Mouse (Mus musculus) kidney, postnatal 0 days (tissue): ENCODE data around the gene Ppp1r14d. TPM values are rescaled to one million over a fixed set of nuclear protein-coding genes. Genes with fewer than 3 reads are reported as not detected.

Source experiments
- ATAC-seq: fragments of 200-750 bp; cut with Nextera tagmentation; replicated peaks from 2 replicates; pipeline ENCODE4 v1.8.0; 2017; ENCODE audit warnings: low read depth, moderate number of reproducible peaks, moderate TSS enrichment, moderate library complexity; ENCODE audit not compliant: low FRiP score
- DNase-seq: peaks from one replicate; pipeline ENCODE4 v3.0.0-alpha.2; 2016; ENCODE audit warnings: low spot score
- H3K27ac ChIP-seq: fragments of 300-500 bp; sonication (generic); 2 replicates; pipeline ENCODE4 v1.5.1; 2014; ENCODE audit warnings: mild to moderate bottlenecking
- H3K27me3 ChIP-seq: fragments of 300-500 bp; sonication (generic); 2 replicates; pipeline ENCODE4 v1.6.1; 2014; ENCODE audit warnings: low read length, mixed read lengths; ENCODE audit not compliant: insufficient read depth
- H3K36me3 ChIP-seq: fragments of 300-500 bp; sonication (generic); 2 replicates; pipeline ENCODE4 v1.6.1; 2014; ENCODE audit warnings: low read length, mixed read lengths; ENCODE audit not compliant: insufficient read depth
- H3K4me1 ChIP-seq: fragments of 300-500 bp; sonication (generic); replicated peaks from 2 replicates; pipeline ENCODE4 v1.6.1; 2014; ENCODE audit warnings: antibody characterized with exemption, low read length, mixed read lengths; ENCODE audit not compliant: insufficient read depth
- H3K4me2 ChIP-seq: fragments of 300-500 bp; sonication (generic); 2 replicates; pipeline ENCODE4 v1.6.1; 2014; ENCODE audit warnings: mild to moderate bottlenecking, low read length, moderate library complexity, mixed read lengths
- H3K4me3 ChIP-seq: fragments of 300-500 bp; sonication (generic); replicated peaks from 2 replicates; pipeline ENCODE4 v1.5.1; 2014; ENCODE audit warnings: low read depth, low read length
- H3K9ac ChIP-seq: fragments of 300-500 bp; sonication (generic); 2 replicates; pipeline ENCODE4 v1.6.1; 2014; ENCODE audit warnings: low read depth, low read length
- H3K9me3 ChIP-seq: fragments of 300-500 bp; sonication (generic); replicated peaks from 2 replicates; pipeline ENCODE4 v1.6.1; 2016; ENCODE audit warnings: low read length, inconsistent platforms, mixed read lengths
- CTCF ChIP-seq: IDR thresholded peaks from 2 replicates; pipeline ENCODE4 v1.5.1; 2016; ENCODE audit warnings: antibody characterized with exemption, low read depth, mild to moderate bottlenecking, moderate library complexity
- WGBS: fragments of 180-500 bp; shearing (Covaris S2); extraction: QIAGEN DNeasy Blood & Tissue Kit; methylation state at CpG from one replicate; pipeline ENCODE4 v1.1.7; 2014; 5-methylcytosine and 5-hydroxymethylcytosine counted together
- polyA plus RNA-seq: library from polyadenylated mRNA; unstranded; fragments of >200 nt; fragmentation: Nextera tagmentation; extraction: Ambion mirVana; gene quantifications from 2 replicates; pipeline ENCODE4 v1.2.1, GENCODE M21; 2015

Gene Ppp1r14d
- polyA plus RNA-seq, 1 experiment from 2014 or later, result 1.0 TPM

DNA sequence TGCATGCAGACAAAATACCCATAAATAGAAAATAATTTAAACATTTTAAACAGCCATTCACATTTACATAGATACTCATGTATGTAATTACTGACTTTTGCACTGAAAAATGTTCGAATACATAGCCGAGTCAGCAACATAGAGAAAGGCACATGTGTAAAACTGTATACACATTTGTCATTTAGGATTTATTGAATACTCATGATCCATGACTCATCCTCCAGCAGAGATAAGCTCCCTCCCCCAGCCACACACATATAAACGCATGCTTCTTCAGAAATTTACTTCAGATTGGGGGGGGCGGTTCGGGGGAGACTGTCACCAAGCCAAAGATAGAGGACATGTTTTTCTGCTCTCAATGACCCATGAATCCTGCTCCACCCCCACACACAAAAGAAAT is 34.1 kb upstream of the Ppp1r14d start:
- no peak overlapping the region for H3K4me3 ChIP-seq
- ATAC-seq, result no peak

GRCm38 (mm10) chr2:119262978-119263377 is 33.3 kb upstream of the Ppp1r14d start:
- ATAC-seq, result peak; percentile 80
- Histone ChIP-seq H3K9me3 (no peaks in the 10 kb centered on the region), H3K27ac (no peak overlapping the region), H3K27me3 (no peaks in the 10 kb centered on the region), H3K4me3 (no peak overlapping the region), H3K4me2 (peak overlapping the region; percentile 33; the same call in 1 of the 2 replicates), H3K4me1 (no peaks in the 10 kb centered on the region), H3K36me3 (no peaks in the 10 kb centered on the region), H3K9ac (no peak overlapping the region)
- TF ChIP-seq CTCF, result no peak
- 13% methylated on average over 8 of the region's 8 CpGs for WGBS
- peak; percentile 54 for DNase-seq

More for the DNA sequence above, 34.1 kb upstream of the Ppp1r14d start:
- no peak for DNase-seq
- Histone ChIP-seq H3K27me3 (no peaks in the 10 kb centered on the region), H3K36me3 (no peaks in the 10 kb centered on the region), H3K4me2 (no peak overlapping the region), H3K9ac (no peak overlapping the region), H3K4me1 (no peaks in the 10 kb centered on the region), H3K27ac (no peak overlapping the region), H3K9me3 (no peaks in the 10 kb centered on the region)
- no peak for TF ChIP-seq CTCF
- WGBS, result 64% methylated on average over 5 of the region's 5 CpGs

- no peaks in the 10 kb centered on the region for H3K27me3 ChIP-seq
- no peak overlapping the region for H3K4me2 ChIP-seq
- 44% methylated on average over 2 of the region's 2 CpGs for WGBS
- no peaks in the 10 kb centered on the region for H3K9me3 ChIP-seq
- TF ChIP-seq CTCF, result no peak
- ATAC-seq (no peak), DNase-seq (no peak)
- H3K9ac ChIP-seq, result no peak overlapping the region
- no peak overlapping the region for H3K4me3 ChIP-seq
- H3K27ac ChIP-seq, result no peak overlapping the region
- no peaks in the 10 kb centered on the region for H3K4me1 ChIP-seq
- no peaks in the 10 kb centered on the region for H3K36me3 ChIP-seq
Measured at GRCm38 (mm10) chr2:119261326-119261725, 31.6 kb upstream of the Ppp1r14d start.

GRCm38 (mm10) chr2:119260518-119260917 is 30.8 kb upstream of the Ppp1r14d start:
- Histone ChIP-seq H3K4me1 (no peaks in the 10 kb centered on the region), H3K27me3 (no peaks in the 10 kb centered on the region; the same call in 1 of the 2 replicates), H3K4me3 (no peak overlapping the region), H3K36me3 (no peaks in the 10 kb centered on the region), H3K27ac (no peak overlapping the region), H3K9ac (no peak overlapping the region), H3K9me3 (no peaks in the 10 kb centered on the region), H3K4me2 (no peak overlapping the region)
- no peak for DNase-seq
- no peak for TF ChIP-seq CTCF
- no peak for ATAC-seq
- 76% methylated on average over 1 of the region's 1 CpGs for WGBS

GRCm38 (mm10) chr2:119254976-119255375 is 25.3 kb upstream of the Ppp1r14d start:
- Histone ChIP-seq H3K4me2 (no peak overlapping the region), H3K9me3 (no peaks in the 10 kb centered on the region), H3K4me3 (no peak overlapping the region), H3K4me1 (no peaks in the 10 kb centered on the region), H3K36me3 (no peaks in the 10 kb centered on the region), H3K27ac (no peak overlapping the region), H3K9ac (no peak overlapping the region), H3K27me3 (no peaks in the 10 kb centered on the region; the same call in 1 of the 2 replicates)
- 15% methylated on average over 7 of the region's 7 CpGs for WGBS
- ATAC-seq (no peak), DNase-seq (no peak)
- TF ChIP-seq CTCF, result no peak

DNA sequence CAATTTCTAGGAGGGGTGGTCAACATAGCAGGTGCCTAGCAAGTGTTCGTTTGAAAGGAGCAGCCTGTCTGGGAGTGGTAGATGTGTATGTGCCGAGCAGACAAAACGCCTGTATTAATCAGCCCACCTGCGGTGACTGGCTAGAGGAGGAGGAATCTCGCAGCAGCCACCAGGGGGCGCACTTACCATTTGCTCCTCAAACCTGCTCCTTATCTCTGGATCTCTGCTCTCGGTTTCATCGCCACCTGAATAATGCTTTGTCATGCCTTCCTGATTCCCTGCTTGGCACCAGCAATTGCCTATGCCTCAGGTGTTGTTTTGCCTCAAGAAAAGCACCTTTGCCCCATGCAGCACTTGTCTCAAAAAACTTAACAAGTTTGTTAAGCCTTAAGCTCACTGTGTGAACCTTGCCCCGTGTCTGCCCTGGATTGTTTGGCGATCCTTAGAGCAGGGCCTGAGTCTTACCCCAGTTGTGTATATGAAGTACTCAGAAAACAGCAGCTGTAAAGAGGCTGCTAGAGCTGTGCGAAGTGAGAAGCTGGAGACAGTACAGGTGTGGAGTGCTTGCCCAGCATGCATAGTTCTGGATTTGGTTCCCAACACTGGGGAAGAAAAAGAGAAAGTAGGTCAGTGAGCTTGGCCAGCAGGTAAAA is 21.2 kb upstream of the Ppp1r14d start:
- DNase-seq, result peak; percentile 87
- peak; percentile 99 for TF ChIP-seq CTCF
- Histone ChIP-seq H3K9ac (no peak overlapping the region), H3K4me3 (no peak overlapping the region), H3K36me3 (no peaks in the 10 kb centered on the region), H3K27ac (peak overlapping the region; percentile 50; the same call in 1 of the 2 replicates), H3K27me3 (no peaks in the 10 kb centered on the region; the same call in 1 of the 2 replicates), H3K4me2 (no peak overlapping the region), H3K4me1 (no peaks in the 10 kb centered on the region), H3K9me3 (no peaks in the 10 kb centered on the region)
- WGBS, result 16% methylated on average over 11 of the region's 11 CpGs
- ATAC-seq, result peak; percentile 62

DNA sequence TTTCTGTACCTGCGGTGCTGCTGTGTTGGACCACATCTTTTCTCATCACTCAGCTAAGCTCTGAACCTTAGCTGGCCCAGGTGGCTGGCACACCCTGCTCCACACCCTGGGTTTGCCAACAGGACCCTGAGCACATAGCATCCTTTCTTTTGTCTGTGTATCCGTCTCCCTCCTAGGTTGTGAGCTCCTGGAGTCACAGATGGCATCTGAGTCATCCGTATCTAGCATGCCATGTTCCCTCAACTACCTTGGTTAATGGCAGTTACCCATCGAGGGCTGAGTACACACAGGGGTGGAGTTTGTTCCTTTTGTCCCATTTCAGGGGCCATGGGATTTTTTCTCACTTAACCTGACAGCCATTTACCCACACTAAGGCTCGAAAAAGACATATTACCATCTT is 20.7 kb upstream of the Ppp1r14d start:
- Histone ChIP-seq H3K9ac (no peak overlapping the region), H3K4me1 (no peaks in the 10 kb centered on the region), H3K4me3 (no peak overlapping the region), H3K4me2 (no peak overlapping the region), H3K27me3 (no peaks in the 10 kb centered on the region; the same call in 1 of the 2 replicates), H3K9me3 (no peaks in the 10 kb centered on the region), H3K27ac (peak overlapping the region; percentile 50; the same call in 1 of the 2 replicates), H3K36me3 (no peaks in the 10 kb centered on the region)
- DNase-seq (no peak), ATAC-seq (no peak)
- TF ChIP-seq CTCF, result no peak
- WGBS, result 60% methylated on average over 5 of the region's 5 CpGs
